Mouse (Mus musculus): ENCODE measurements around the gene Ptprn. TPM values are rescaled to one million over a fixed set of nuclear protein-coding genes. Genes with fewer than 3 reads are reported as not detected.

The Ptprn gene
- polyA plus RNA-seq, 1 experiment from 2014 or later = 33.4 TPM

DNA sequence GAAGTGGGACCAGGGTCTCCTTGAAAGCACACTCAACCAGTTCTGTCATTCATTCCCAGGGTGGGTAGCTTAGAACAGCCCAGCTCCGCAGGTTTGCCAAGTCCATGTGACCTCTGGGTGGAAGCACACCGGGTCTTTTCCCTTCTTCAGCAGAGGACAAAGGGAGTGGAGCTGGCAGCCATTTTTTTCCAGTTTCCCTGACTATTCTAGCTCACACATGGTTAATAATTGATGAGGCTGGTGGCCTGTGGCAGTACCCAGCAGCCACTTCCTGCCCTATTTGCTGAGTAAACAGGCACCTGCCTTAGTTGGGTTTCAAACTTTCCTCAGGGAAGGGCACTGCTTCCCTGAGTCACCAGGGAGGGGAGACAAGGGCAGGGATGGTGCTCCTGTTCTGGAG is 49.9 kb downstream of the Ptprn start:
- Histone ChIP-seq H3K4me1 (ENCODE audit: control insufficient read depth, insufficient read depth, low read length) (peaks cover 35% of the 10 kb centered on the region), H3K9me3 (replicated peaks; ENCODE audit: control insufficient read depth, low read length, poor library complexity, severe bottlenecking) (no peaks in the 10 kb centered on the region), H3K27me3 (ENCODE audit: control insufficient read depth, insufficient read depth, low read depth, low read length) (peaks cover 16% of the 10 kb centered on the region; the same call in 1 of the 2 replicates), H3K4me2 (ENCODE audit: low read length) (no peak overlapping the region), H3K27ac (ENCODE audit: low read length) (no peak overlapping the region), H3K9ac (ENCODE audit: low read depth, low read length) (no peak overlapping the region), H3K36me3 (ENCODE audit: control insufficient read depth, insufficient read depth, low read length) (peaks cover 9% of the 10 kb centered on the region), H3K4me3 (ENCODE audit: low read depth, low read length) (no peak overlapping the region)
- WGBS = 91% methylated on average over 2 of the region's 2 CpGs
- no peak for ATAC-seq

DNA sequence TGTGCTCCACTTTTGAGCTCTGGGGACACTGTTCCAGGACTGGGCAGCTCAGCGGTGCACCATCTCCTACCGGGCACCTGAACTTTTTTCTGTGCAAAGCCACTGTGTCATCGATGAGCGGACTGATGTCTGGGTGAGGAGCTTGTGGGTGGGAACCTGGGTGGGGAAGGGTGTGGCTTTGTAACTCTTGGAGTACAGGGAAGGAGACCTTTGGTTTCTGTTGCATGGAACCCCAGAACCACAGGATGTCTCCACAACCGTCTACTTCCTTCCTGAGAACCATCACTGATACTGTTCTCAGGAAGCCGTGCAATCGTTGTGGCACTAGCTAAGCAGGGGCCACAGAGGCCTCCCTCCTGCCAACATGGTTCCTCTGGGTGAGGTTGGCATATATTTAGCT is 51.2 kb downstream of the Ptprn start:
- H3K4me3 ChIP-seq (ENCODE audit: low read depth, low read length) = no peak overlapping the region
- peaks cover 40% of the 10 kb centered on the region for H3K4me1 ChIP-seq (ENCODE audit: control insufficient read depth, insufficient read depth, low read length)
- H3K9me3 ChIP-seq (replicated peaks; ENCODE audit: control insufficient read depth, low read length, poor library complexity, severe bottlenecking) = no peaks in the 10 kb centered on the region
- H3K36me3 ChIP-seq (ENCODE audit: control insufficient read depth, insufficient read depth, low read length) = peaks cover 9% of the 10 kb centered on the region
- WGBS = 94% methylated on average over 7 of the region's 7 CpGs
- H3K27me3 ChIP-seq (ENCODE audit: control insufficient read depth, insufficient read depth, low read depth, low read length) = peaks cover 10% of the 10 kb centered on the region; the same call in 1 of the 2 replicates
- no peak overlapping the region for H3K4me2 ChIP-seq (ENCODE audit: low read length)
- no peak overlapping the region for H3K9ac ChIP-seq (ENCODE audit: low read depth, low read length)
- ATAC-seq = no peak
- H3K27ac ChIP-seq (ENCODE audit: low read length) = no peak overlapping the region

DNA sequence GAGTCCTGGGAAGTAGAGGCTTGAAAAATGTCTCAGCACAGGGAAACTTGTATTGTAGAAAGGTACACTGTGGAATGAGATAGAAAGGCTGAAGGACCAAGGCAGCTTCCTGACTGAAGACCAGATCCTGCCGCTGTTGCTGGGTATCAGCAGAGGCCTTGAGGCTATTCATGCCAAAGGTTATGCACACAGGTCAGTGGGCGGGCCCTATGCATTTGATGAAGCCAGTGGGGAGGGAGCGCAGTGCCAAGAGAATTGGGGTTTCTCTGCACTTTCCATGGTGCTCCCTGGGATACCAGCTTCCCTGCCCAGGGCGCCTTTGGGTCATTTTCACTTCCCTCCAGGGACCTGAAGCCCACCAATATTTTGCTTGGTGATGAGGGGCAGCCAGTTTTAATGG is 51.8 kb downstream of the Ptprn start:
- Histone ChIP-seq H3K36me3 (ENCODE audit: control insufficient read depth, insufficient read depth, low read length) (peaks cover 9% of the 10 kb centered on the region), H3K9ac (ENCODE audit: low read depth, low read length) (no peak overlapping the region), H3K27me3 (ENCODE audit: control insufficient read depth, insufficient read depth, low read depth, low read length) (0 out of 2 replicates have a peak, but pooled peaks cover 6% of the 10 kb centered on the region), H3K4me2 (ENCODE audit: low read length) (no peak overlapping the region), H3K4me1 (ENCODE audit: control insufficient read depth, insufficient read depth, low read length) (peaks cover 41% of the 10 kb centered on the region), H3K9me3 (replicated peaks; ENCODE audit: control insufficient read depth, low read length, poor library complexity, severe bottlenecking) (no peaks in the 10 kb centered on the region), H3K4me3 (ENCODE audit: low read depth, low read length) (no peak overlapping the region), H3K27ac (ENCODE audit: low read length) (no peak overlapping the region)
- no peak for ATAC-seq
- WGBS = 86% methylated on average over 4 of the region's 4 CpGs

DNA sequence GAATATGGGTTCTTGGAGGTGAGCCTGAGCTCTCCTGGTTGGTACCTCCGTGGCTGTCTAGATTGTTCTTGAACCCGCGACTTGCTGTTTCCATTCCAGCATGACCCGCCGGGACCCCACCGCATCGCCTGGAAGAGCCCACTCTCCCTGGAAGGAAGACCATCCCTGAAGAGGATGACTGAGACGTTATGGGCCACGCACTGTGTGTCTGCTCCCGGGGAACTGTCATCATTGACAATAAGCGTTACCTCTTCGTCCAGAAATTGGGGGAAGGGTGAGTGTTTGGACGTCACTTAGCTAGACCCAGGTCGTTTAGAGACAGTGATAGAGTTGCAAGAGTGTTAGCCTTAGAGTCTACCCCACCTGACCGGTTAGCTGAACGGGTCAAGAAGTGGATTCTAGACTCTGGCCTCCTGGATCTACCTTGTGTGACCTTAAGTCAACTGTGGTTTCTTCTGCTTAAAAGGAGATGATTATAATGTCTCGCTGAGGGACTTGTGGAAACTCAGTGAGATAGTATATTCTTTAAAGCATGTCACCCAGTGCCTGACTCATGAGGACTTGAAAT is 53.1 kb downstream of the Ptprn start:
- ATAC-seq = peak; percentile 36; the same call in 1 of the 2 replicates
- 12% methylated on average over 17 of the region's 17 CpGs for WGBS
- peak overlapping the region; percentile 69 for H3K4me3 ChIP-seq (ENCODE audit: low read depth, low read length)
- H3K27me3 ChIP-seq (ENCODE audit: control insufficient read depth, insufficient read depth, low read depth, low read length) = no peaks in the 10 kb centered on the region
- peaks cover 9% of the 10 kb centered on the region for H3K36me3 ChIP-seq (ENCODE audit: control insufficient read depth, insufficient read depth, low read length)
- H3K4me1 ChIP-seq (ENCODE audit: control insufficient read depth, insufficient read depth, low read length) = peaks cover 41% of the 10 kb centered on the region
- no peak overlapping the region for H3K27ac ChIP-seq (ENCODE audit: low read length)
- H3K9me3 ChIP-seq (replicated peaks; ENCODE audit: control insufficient read depth, low read length, poor library complexity, severe bottlenecking) = no peaks in the 10 kb centered on the region
- H3K4me2 ChIP-seq (ENCODE audit: low read length) = peak overlapping the region; percentile 98
- peak overlapping the region; percentile 85 for H3K9ac ChIP-seq (ENCODE audit: low read depth, low read length)

DNA sequence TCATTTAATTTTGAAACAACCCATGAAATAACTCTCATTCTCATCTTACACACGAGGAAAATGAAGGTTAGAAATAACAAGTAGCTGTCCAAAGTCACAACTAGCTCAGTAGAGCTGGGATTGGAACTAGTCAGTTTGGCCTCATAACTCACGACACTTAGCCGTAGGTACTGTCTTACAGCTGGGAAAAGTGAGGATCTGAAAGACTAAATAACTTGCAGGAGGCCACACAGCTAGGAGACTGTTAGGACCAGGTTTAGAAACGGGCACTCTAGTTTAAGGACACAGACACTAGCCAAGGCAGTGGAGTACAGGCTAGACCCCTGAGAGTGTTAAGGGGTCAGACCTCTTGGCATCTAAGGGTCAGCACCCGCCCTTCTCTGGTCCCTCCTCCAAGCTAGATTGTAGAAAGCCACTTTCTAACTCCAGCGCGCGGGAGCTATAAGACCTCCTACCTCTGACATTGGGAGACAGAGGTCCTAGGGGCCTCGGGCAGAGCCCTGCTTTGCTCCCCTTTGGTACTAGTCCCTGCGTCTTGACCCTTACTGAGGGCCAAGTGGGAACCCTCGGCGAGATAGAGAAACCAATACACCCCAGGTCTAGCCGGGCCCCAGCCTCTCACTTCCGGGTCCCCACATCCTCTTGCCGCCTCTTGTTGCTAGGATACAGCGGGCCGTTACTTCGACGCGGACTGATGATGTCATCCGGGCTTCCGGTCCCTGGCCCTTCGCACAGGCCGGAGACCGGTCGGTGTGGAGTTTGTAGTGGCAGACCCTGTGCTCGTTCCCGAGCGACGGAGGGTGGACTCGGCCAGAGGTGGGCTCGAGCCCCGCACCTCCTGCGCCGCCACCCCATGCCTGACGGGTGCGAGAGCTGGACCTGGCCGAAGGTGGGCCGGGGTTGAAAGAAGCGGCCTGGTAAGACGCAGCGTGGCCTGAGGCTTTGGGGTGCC is 53.9 kb downstream of the Ptprn start, which contains the start of the genes Glb1l and Stk16:
Gene Glb1l (minus strand): TSS at position 678 of the 952 bp plus-strand sequence.
Gene Stk16 (plus strand): TSS at position 703 of the 952 bp plus-strand sequence.
- WGBS = 6% methylated on average over 42 of the region's 42 CpGs
- peak; percentile 96 for ATAC-seq
- no peaks in the 10 kb centered on the region for H3K27me3 ChIP-seq (ENCODE audit: control insufficient read depth, insufficient read depth, low read depth, low read length)
- H3K4me1 ChIP-seq (ENCODE audit: control insufficient read depth, insufficient read depth, low read length) = peaks cover 41% of the 10 kb centered on the region
- H3K4me2 ChIP-seq (ENCODE audit: low read length) = peak within 1 kb of the TSS; percentile 98
- peak within 1 kb of the TSS; percentile 9; the same call in 1 of the 2 replicates for H3K27ac ChIP-seq (ENCODE audit: low read length)
- no peaks in the 10 kb centered on the region for H3K9me3 ChIP-seq (replicated peaks; ENCODE audit: control insufficient read depth, low read length, poor library complexity, severe bottlenecking)
- peak within 1 kb of the TSS; percentile 85 for H3K9ac ChIP-seq (ENCODE audit: low read depth, low read length)
- peaks cover 9% of the 10 kb centered on the region for H3K36me3 ChIP-seq (ENCODE audit: control insufficient read depth, insufficient read depth, low read length)
- peak within 1 kb of the TSS; percentile 69 for H3K4me3 ChIP-seq (ENCODE audit: low read depth, low read length)

DNA sequence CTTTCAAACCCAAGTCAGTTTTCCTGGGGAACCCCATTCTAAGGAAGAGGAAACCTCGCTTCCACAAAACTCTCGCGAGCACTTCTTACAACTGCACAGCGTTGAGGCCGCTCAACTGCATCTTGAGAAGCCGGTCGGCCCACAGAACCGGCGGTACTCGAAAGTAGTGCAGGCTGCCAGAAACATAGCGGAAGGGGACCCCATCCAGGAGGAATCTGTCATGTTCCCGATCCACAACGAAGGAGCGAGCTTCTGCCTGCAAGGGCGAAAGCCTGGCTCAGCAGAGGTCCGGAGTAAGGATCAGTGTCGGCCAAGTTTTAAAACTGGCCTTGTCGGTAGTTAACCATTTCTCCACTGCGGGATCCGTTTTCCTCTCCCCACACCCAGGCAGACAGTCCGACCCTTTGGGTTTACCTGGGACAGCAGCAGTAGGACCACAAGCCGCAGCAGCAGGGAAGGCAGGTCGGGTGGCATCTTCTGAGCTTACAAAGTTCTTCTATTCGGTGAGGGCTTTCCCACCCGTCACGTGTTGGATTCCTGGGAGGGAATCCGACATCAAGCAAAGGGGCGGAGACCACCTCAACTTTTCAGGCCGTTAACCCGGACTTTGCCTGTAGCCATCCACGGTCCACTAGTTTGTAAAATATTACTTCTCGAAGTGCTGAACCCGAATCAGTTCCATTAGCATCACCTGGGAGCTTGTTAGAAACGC is 55.2 kb downstream of the Ptprn start:
- no peak for ATAC-seq
- Histone ChIP-seq H3K27ac (ENCODE audit: low read length) (no peak overlapping the region), H3K36me3 (ENCODE audit: control insufficient read depth, insufficient read depth, low read length) (peaks cover 4% of the 10 kb centered on the region), H3K4me3 (ENCODE audit: low read depth, low read length) (peak overlapping the region; percentile 24), H3K4me2 (ENCODE audit: low read length) (peak overlapping the region; percentile 50), H3K9ac (ENCODE audit: low read depth, low read length) (peak overlapping the region; percentile 58), H3K9me3 (replicated peaks; ENCODE audit: control insufficient read depth, low read length, poor library complexity, severe bottlenecking) (no peaks in the 10 kb centered on the region), H3K4me1 (ENCODE audit: control insufficient read depth, insufficient read depth, low read length) (peaks cover 41% of the 10 kb centered on the region), H3K27me3 (ENCODE audit: control insufficient read depth, insufficient read depth, low read depth, low read length) (no peaks in the 10 kb centered on the region)
- WGBS = 13% methylated on average over 34 of the region's 34 CpGs

DNA sequence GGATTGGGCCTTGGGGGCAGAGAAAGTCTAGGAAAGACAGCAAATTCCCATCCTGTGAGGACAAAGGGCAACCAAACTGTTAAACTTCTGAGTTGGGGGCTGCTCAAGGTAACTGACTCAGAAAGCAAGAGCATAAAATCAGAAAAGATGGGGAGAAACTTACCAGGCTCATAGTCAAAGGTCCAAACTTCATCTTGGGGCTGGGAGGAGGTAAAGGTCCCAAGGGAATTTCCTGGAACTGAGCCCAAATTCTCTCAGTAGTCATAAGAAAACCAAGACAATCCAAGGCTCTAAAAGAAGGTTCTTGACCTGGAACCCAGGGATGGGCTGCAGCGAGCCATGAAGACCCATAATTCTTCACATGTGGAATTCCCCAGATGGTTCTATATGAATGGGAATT is 63.1 kb downstream of the Ptprn start:
- Histone ChIP-seq H3K4me2 (ENCODE audit: low read length) (no peak overlapping the region), H3K9ac (ENCODE audit: low read depth, low read length) (no peak overlapping the region), H3K9me3 (replicated peaks; ENCODE audit: control insufficient read depth, low read length, poor library complexity, severe bottlenecking) (no peaks in the 10 kb centered on the region), H3K27ac (ENCODE audit: low read length) (no peak overlapping the region), H3K4me3 (ENCODE audit: low read depth, low read length) (no peak overlapping the region), H3K4me1 (ENCODE audit: control insufficient read depth, insufficient read depth, low read length) (no peaks in the 10 kb centered on the region), H3K36me3 (ENCODE audit: control insufficient read depth, insufficient read depth, low read length) (peaks cover 23% of the 10 kb centered on the region), H3K27me3 (ENCODE audit: control insufficient read depth, insufficient read depth, low read depth, low read length) (no peaks in the 10 kb centered on the region)
- WGBS = 93% methylated on average over 1 of the region's 1 CpGs
- ATAC-seq = no peak
